Mouse (Mus musculus) C2C12 (cell line): ENCODE measurements around the gene Cops4.

Experiments used
- CEBPB ChIP-seq: IDR thresholded peaks from one replicate; pipeline ENCODE4 v1.6.1; 2011; ENCODE audit warnings: low read depth, mild to moderate bottlenecking, control low read depth, moderate library complexity
- CTCF ChIP-seq: IDR thresholded peaks from one replicate; pipeline ENCODE4 v1.5.1; 2011; ENCODE audit not compliant: control insufficient read depth, insufficient read depth, insufficient read length
- FOSL1 ChIP-seq: IDR thresholded peaks from one replicate; pipeline ENCODE4 v1.8.0; 2011; ENCODE audit warnings: mild to moderate bottlenecking, low read length; ENCODE audit not compliant: poor library complexity, insufficient read depth, severe bottlenecking
- MAX ChIP-seq: IDR thresholded peaks from one replicate; pipeline ENCODE4 v1.6.1; 2011; ENCODE audit warnings: mild to moderate bottlenecking, control low read depth
- MYOD1 ChIP-seq: IDR thresholded peaks from one replicate; pipeline ENCODE4 v1.6.1; 2011; ENCODE audit warnings: low read depth; ENCODE audit not compliant: control insufficient read depth, insufficient read length
- MYOG ChIP-seq: IDR thresholded peaks from one replicate; pipeline ENCODE4 v1.6.1; 2011; ENCODE audit not compliant: control insufficient read depth, insufficient read length; ENCODE audit errors: extremely low read depth
- USF1 ChIP-seq: IDR thresholded peaks from one replicate; pipeline ENCODE4 v1.6.1; 2011; ENCODE audit warnings: low read depth, mild to moderate bottlenecking, control low read depth, moderate library complexity

- no peak for TF ChIP-seq MYOG
- TF ChIP-seq CTCF: no peak
- TF ChIP-seq MYOD1: no peak
- TF ChIP-seq USF1: no peak
- TF ChIP-seq CEBPB: no peak
- no peak for TF ChIP-seq MAX
- no peak for TF ChIP-seq FOSL1
Observed at GRCm38 (mm10) chr5:100568802-100569201, 50.7 kb downstream of the Cops4 start.
